Mouse (Mus musculus) liver, embryonic 12.5 days (tissue): ENCODE measurements around the gene Hoxb4. TPM values are rescaled to one million over a fixed set of nuclear protein-coding genes. Genes with fewer than 3 reads are reported as not detected.

Source experiments
- ATAC-seq: fragments of 200-750 bp; cut with Nextera tagmentation; 2 replicates; pipeline ENCODE4 v1.8.0; 2017; ENCODE audit warnings: moderate number of reproducible peaks, mild to moderate bottlenecking, moderate library complexity
- H3K27ac ChIP-seq: fragments of 300-500 bp; sonication (generic); 2 replicates; pipeline ENCODE4 v1.5.1; 2016; ENCODE audit warnings: mild to moderate bottlenecking
- H3K27me3 ChIP-seq: fragments of 300-500 bp; sonication (generic); replicated peaks from 2 replicates; pipeline ENCODE4 v1.6.1; 2016; ENCODE audit warnings: mild to moderate bottlenecking, moderate library complexity
- H3K36me3 ChIP-seq: fragments of 300-500 bp; sonication (generic); 2 replicates; pipeline ENCODE4 v1.6.1; 2016; ENCODE audit warnings: mild to moderate bottlenecking, moderate library complexity
- H3K4me1 ChIP-seq: fragments of 300-500 bp; sonication (generic); 2 replicates; pipeline ENCODE4 v1.6.1; 2016
- H3K4me2 ChIP-seq: fragments of 300-500 bp; sonication (generic); 2 replicates; pipeline ENCODE4 v1.6.1; 2016; ENCODE audit warnings: mild to moderate bottlenecking, moderate library complexity
- H3K4me3 ChIP-seq: fragments of 300-500 bp; sonication (generic); 2 replicates; pipeline ENCODE4 v1.5.1; 2016; ENCODE audit warnings: mild to moderate bottlenecking, moderate library complexity
- H3K9ac ChIP-seq: fragments of 300-500 bp; sonication (generic); 2 replicates; pipeline ENCODE4 v1.6.1; 2016; ENCODE audit warnings: mild to moderate bottlenecking, moderate library complexity
- H3K9me3 ChIP-seq: fragments of 300-500 bp; sonication (generic); replicated peaks from 2 replicates; pipeline ENCODE4 v1.6.1; 2016; ENCODE audit warnings: mild to moderate bottlenecking, moderate library complexity
- WGBS: fragments of 180-500 bp; shearing (Covaris S2); methylation state at CpG from one replicate; pipeline ENCODE4 v1.1.7; 2016; ENCODE audit not compliant: insufficient replicate concordance; 5-methylcytosine and 5-hydroxymethylcytosine counted together
- polyA plus RNA-seq: library from polyadenylated mRNA; unstranded; fragments of >200 nt; fragmentation: Nextera tagmentation; extraction: Ambion mirVana; gene quantifications from 2 replicates; pipeline ENCODE4 v1.2.1, GENCODE M21; 2016

Gene Hoxb4
- polyA plus RNA-seq, 1 experiment from 2014 or later, result 0.62 TPM

GRCm38 (mm10) chr11:96321846-96322245 is 3.8 kb downstream of the Hoxb4 start:
- Histone ChIP-seq H3K36me3 (no peaks in the 10 kb centered on the region), H3K4me1 (no peaks in the 10 kb centered on the region), H3K9ac (no peak overlapping the region), H3K27ac (no peak overlapping the region), H3K27me3 (peaks cover 99% of the 10 kb centered on the region), H3K9me3 (no peaks in the 10 kb centered on the region), H3K4me2 (no peak overlapping the region), H3K4me3 (no peak overlapping the region)
- no peak for ATAC-seq
- 54% methylated on average over 5 of the region's 5 CpGs for WGBS

- no peaks in the 10 kb centered on the region for H3K4me1 ChIP-seq
- no peak overlapping the region for H3K4me3 ChIP-seq
- H3K27ac ChIP-seq, result 0 out of 2 replicates have a peak overlapping the region, but pooled peaks have one; percentile 32
- H3K27me3 ChIP-seq, result peaks cover 99% of the 10 kb centered on the region
- H3K9ac ChIP-seq, result no peak overlapping the region
- no peaks in the 10 kb centered on the region for H3K9me3 ChIP-seq
- 0 out of 2 replicates have a peak overlapping the region, but pooled peaks have one; percentile 8 for H3K4me2 ChIP-seq
- no peaks in the 10 kb centered on the region for H3K36me3 ChIP-seq
- WGBS, result 43% methylated on average over 6 of the region's 6 CpGs
- no peak for ATAC-seq
Observed at GRCm38 (mm10) chr11:96322738-96323137, 4.7 kb downstream of the Hoxb4 start.

GRCm38 (mm10) chr11:96323154-96323553 is 5.1 kb downstream of the Hoxb4 start, which contains the start of gene Hoxb3:
TSS of gene Hoxb3 (plus strand) at chr11:96323326.
- no peaks in the 10 kb centered on the region for H3K4me1 ChIP-seq
- ATAC-seq, result no peak
- H3K4me3 ChIP-seq, result no peak within 1 kb of the TSS
- H3K9ac ChIP-seq, result no peak within 1 kb of the TSS
- WGBS, result 54% methylated on average over 10 of the region's 10 CpGs
- peak within 1 kb of the TSS; percentile 53 for H3K27ac ChIP-seq
- H3K36me3 ChIP-seq, result no peaks in the 10 kb centered on the region
- H3K4me2 ChIP-seq, result 0 out of 2 replicates have a peak within 1 kb of the TSS, but pooled peaks have one; percentile 8
- H3K27me3 ChIP-seq, result peaks cover 99% of the 10 kb centered on the region
- no peaks in the 10 kb centered on the region for H3K9me3 ChIP-seq

- Histone ChIP-seq H3K36me3 (no peaks in the 10 kb centered on the region), H3K27ac (peak overlapping the region; percentile 53), H3K27me3 (peaks cover 99% of the 10 kb centered on the region), H3K9ac (no peak overlapping the region), H3K4me3 (no peak overlapping the region), H3K4me2 (no peak overlapping the region), H3K9me3 (no peaks in the 10 kb centered on the region), H3K4me1 (no peaks in the 10 kb centered on the region)
- no peak for ATAC-seq
- WGBS, result 18% methylated on average over 5 of the region's 5 CpGs
Observed at GRCm38 (mm10) chr11:96324125-96324524, 6.1 kb downstream of the Hoxb4 start.

GRCm38 (mm10) chr11:96324965-96325364 is 6.9 kb downstream of the Hoxb4 start:
- no peaks in the 10 kb centered on the region for H3K36me3 ChIP-seq
- H3K27me3 ChIP-seq, result peaks cover 99% of the 10 kb centered on the region
- H3K4me1 ChIP-seq, result no peaks in the 10 kb centered on the region
- peak overlapping the region; percentile 10; the same call in 1 of the 2 replicates for H3K4me2 ChIP-seq
- no peak overlapping the region for H3K4me3 ChIP-seq
- ATAC-seq, result no peak
- 21% methylated on average over 8 of the region's 8 CpGs for WGBS
- no peak overlapping the region for H3K27ac ChIP-seq
- no peaks in the 10 kb centered on the region for H3K9me3 ChIP-seq
- H3K9ac ChIP-seq, result no peak overlapping the region

GRCm38 (mm10) chr11:96325747-96326212 is 7.7 kb downstream of the Hoxb4 start:
- 45% methylated on average over 22 of the region's 22 CpGs for WGBS
- H3K4me1 ChIP-seq, result no peaks in the 10 kb centered on the region
- peak overlapping the region; percentile 20 for H3K4me2 ChIP-seq
- no peak overlapping the region for H3K27ac ChIP-seq
- H3K4me3 ChIP-seq, result 0 out of 2 replicates have a peak overlapping the region, but pooled peaks have one; percentile 2
- no peak overlapping the region; the same call in 1 of the 2 replicates for H3K9ac ChIP-seq
- H3K36me3 ChIP-seq, result no peaks in the 10 kb centered on the region
- no peak for ATAC-seq
- no peaks in the 10 kb centered on the region for H3K9me3 ChIP-seq
- H3K27me3 ChIP-seq, result peaks cover 99% of the 10 kb centered on the region

- Histone ChIP-seq H3K27me3 (peaks cover 100% of the 10 kb centered on the region), H3K27ac (no peak overlapping the region), H3K4me3 (no peak overlapping the region), H3K4me2 (0 out of 2 replicates have a peak overlapping the region, but pooled peaks have one; percentile 17), H3K9me3 (no peaks in the 10 kb centered on the region), H3K36me3 (no peaks in the 10 kb centered on the region), H3K9ac (no peak overlapping the region), H3K4me1 (no peaks in the 10 kb centered on the region)
- 34% methylated on average over 12 of the region's 12 CpGs for WGBS
- no peak for ATAC-seq
Observed at GRCm38 (mm10) chr11:96326705-96327104, 8.6 kb downstream of the Hoxb4 start.

- Histone ChIP-seq H3K4me3 (no peak overlapping the region), H3K27me3 (peaks cover 100% of the 10 kb centered on the region), H3K27ac (no peak overlapping the region), H3K4me1 (no peaks in the 10 kb centered on the region), H3K36me3 (no peaks in the 10 kb centered on the region), H3K9ac (no peak overlapping the region), H3K4me2 (no peak overlapping the region), H3K9me3 (no peaks in the 10 kb centered on the region)
- WGBS, result 42% methylated on average over 7 of the region's 7 CpGs
- ATAC-seq, result no peak
Observed at GRCm38 (mm10) chr11:96327122-96327521, 9.1 kb downstream of the Hoxb4 start.

GRCm38 (mm10) chr11:96327750-96328149 is 9.7 kb downstream of the Hoxb4 start:
- no peaks in the 10 kb centered on the region for H3K36me3 ChIP-seq
- H3K4me1 ChIP-seq, result no peaks in the 10 kb centered on the region
- H3K27me3 ChIP-seq, result peaks cover 100% of the 10 kb centered on the region
- no peak overlapping the region for H3K9ac ChIP-seq
- 33% methylated on average over 5 of the region's 5 CpGs for WGBS
- H3K4me2 ChIP-seq, result 0 out of 2 replicates have a peak overlapping the region, but pooled peaks have one; percentile 6
- H3K4me3 ChIP-seq, result no peak overlapping the region
- ATAC-seq, result no peak
- no peaks in the 10 kb centered on the region for H3K9me3 ChIP-seq
- H3K27ac ChIP-seq, result no peak overlapping the region

GRCm38 (mm10) chr11:96328605-96329004 is 10.5 kb downstream of the Hoxb4 start:
- Histone ChIP-seq H3K4me3 (no peak overlapping the region), H3K9ac (no peak overlapping the region), H3K9me3 (no peaks in the 10 kb centered on the region), H3K36me3 (no peaks in the 10 kb centered on the region), H3K4me2 (no peak overlapping the region), H3K27ac (no peak overlapping the region), H3K27me3 (peaks cover 100% of the 10 kb centered on the region), H3K4me1 (no peaks in the 10 kb centered on the region)
- no peak for ATAC-seq
- WGBS, result 39% methylated on average over 8 of the region's 8 CpGs

- Histone ChIP-seq H3K36me3 (no peaks in the 10 kb centered on the region), H3K9ac (no peak overlapping the region), H3K4me2 (peak overlapping the region; percentile 47; the same call in 1 of the 2 replicates), H3K27me3 (peaks cover 99% of the 10 kb centered on the region), H3K4me3 (no peak overlapping the region), H3K4me1 (no peaks in the 10 kb centered on the region), H3K27ac (no peak overlapping the region), H3K9me3 (no peaks in the 10 kb centered on the region)
- WGBS, result 6% methylated on average over 8 of the region's 8 CpGs
- ATAC-seq, result no peak
Observed at GRCm38 (mm10) chr11:96332105-96332504, 14.0 kb downstream of the Hoxb4 start.

GRCm38 (mm10) chr11:96332618-96333032 is 14.6 kb downstream of the Hoxb4 start:
- no peak for ATAC-seq
- no peaks in the 10 kb centered on the region for H3K36me3 ChIP-seq
- H3K27ac ChIP-seq, result peak overlapping the region; percentile 58
- H3K4me3 ChIP-seq, result peak overlapping the region; percentile 32
- H3K27me3 ChIP-seq, result peaks cover 99% of the 10 kb centered on the region
- 0 out of 2 replicates have a peak overlapping the region, but pooled peaks have one; percentile 23 for H3K9ac ChIP-seq
- 4% methylated on average over 28 of the region's 35 CpGs for WGBS
- H3K4me1 ChIP-seq, result no peaks in the 10 kb centered on the region
- H3K9me3 ChIP-seq, result no peaks in the 10 kb centered on the region
- H3K4me2 ChIP-seq, result peak overlapping the region; percentile 47
